Mouse (Mus musculus): ENCODE results near the gene Stom. TPM values are rescaled to one million over a fixed set of nuclear protein-coding genes. Genes with fewer than 3 reads are reported as not detected.

Gene Stom
- total RNA-seq, 2 experiments from 2014 or later, result 102 to 147 TPM

- no peak for ATAC-seq (replicated peaks; ENCODE audit: poor library complexity, severe bottlenecking)
Measured at GRCm38 (mm10) chr2:35322404-35323164, 14.2 kb downstream of the Stom start.

- ATAC-seq (replicated peaks; ENCODE audit: poor library complexity, severe bottlenecking), result no peak
Measured at GRCm38 (mm10) chr2:35320399-35320798, 16.4 kb downstream of the Stom start.

- ATAC-seq (replicated peaks; ENCODE audit: poor library complexity, severe bottlenecking), result no peak
Measured at GRCm38 (mm10) chr2:35318405-35318804, 18.4 kb downstream of the Stom start.

- ATAC-seq (replicated peaks; ENCODE audit: poor library complexity, severe bottlenecking), result no peak
Measured at GRCm38 (mm10) chr2:35317604-35318003, 19.2 kb downstream of the Stom start.

GRCm38 (mm10) chr2:35314300-35314699 is 22.5 kb downstream of the Stom start:
- peak; percentile 92 for ATAC-seq (replicated peaks; ENCODE audit: poor library complexity, severe bottlenecking)

- ATAC-seq (replicated peaks; ENCODE audit: poor library complexity, severe bottlenecking), result no peak
Measured at GRCm38 (mm10) chr2:35309906-35310493, 26.8 kb downstream of the Stom start.

GRCm38 (mm10) chr2:35308166-35308565 is 28.6 kb downstream of the Stom start:
- ATAC-seq (replicated peaks; ENCODE audit: poor library complexity, severe bottlenecking), result peak; percentile 96

GRCm38 (mm10) chr2:35302049-35302885 is 34.5 kb downstream of the Stom start:
- no peak for ATAC-seq (replicated peaks; ENCODE audit: poor library complexity, severe bottlenecking)

- ATAC-seq (replicated peaks; ENCODE audit: poor library complexity, severe bottlenecking), result no peak
Measured at GRCm38 (mm10) chr2:35299437-35299836, 37.3 kb downstream of the Stom start.

- ATAC-seq (replicated peaks; ENCODE audit: poor library complexity, severe bottlenecking), result peak; percentile 93
Measured at GRCm38 (mm10) chr2:35297703-35298332, 39.0 kb downstream of the Stom start.

GRCm38 (mm10) chr2:35293291-35293690 is 43.5 kb downstream of the Stom start:
- no peak for ATAC-seq (replicated peaks; ENCODE audit: poor library complexity, severe bottlenecking)

GRCm38 (mm10) chr2:35292700-35293099 is 44.1 kb downstream of the Stom start:
- no peak for ATAC-seq (replicated peaks; ENCODE audit: poor library complexity, severe bottlenecking)

- no peak; the same call in 1 of the 2 replicates for ATAC-seq (replicated peaks; ENCODE audit: poor library complexity, severe bottlenecking)
Measured at GRCm38 (mm10) chr2:35291856-35292255, 44.9 kb downstream of the Stom start.

- peak; percentile 88 for ATAC-seq (replicated peaks; ENCODE audit: poor library complexity, severe bottlenecking)
Measured at GRCm38 (mm10) chr2:35288758-35289635, 47.8 kb downstream of the Stom start.

GRCm38 (mm10) chr2:35287017-35287620 is 49.7 kb downstream of the Stom start:
- no peak for ATAC-seq (replicated peaks; ENCODE audit: poor library complexity, severe bottlenecking)

- ATAC-seq (replicated peaks; ENCODE audit: poor library complexity, severe bottlenecking), result no peak
Measured at GRCm38 (mm10) chr2:35285209-35285608, 51.6 kb downstream of the Stom start.

- ATAC-seq (replicated peaks; ENCODE audit: poor library complexity, severe bottlenecking), result no peak
Measured at GRCm38 (mm10) chr2:35283997-35284396, 52.8 kb downstream of the Stom start.

- peak; percentile 64 for ATAC-seq (replicated peaks; ENCODE audit: poor library complexity, severe bottlenecking)
Measured at GRCm38 (mm10) chr2:35282214-35282613, 54.6 kb downstream of the Stom start.

- ATAC-seq (replicated peaks; ENCODE audit: poor library complexity, severe bottlenecking), result no peak
Measured at GRCm38 (mm10) chr2:35280001-35280400, 56.8 kb downstream of the Stom start.
